Mouse (Mus musculus): Measurements from ENCODE around the gene Cenph.
A peak's percentile ranks its signal among the peaks of the same experiment; 100 is the strongest.
"Not testable (repeated sequence)": the region's sequence is repeated elsewhere in the genome, so short reads cannot be mapped to it uniquely, and the experiment has no call there.

Cenph gene

GRCm38 (mm10) chr13:100748638-100749037 is 27.1 kb downstream of the Cenph start:
- DNase-seq (ENCODE audit: low spot score in 2 of 2) = no peak

- DNase-seq (ENCODE audit: low spot score in 2 of 2) = no peak
Measured at GRCm38 (mm10) chr13:100746090-100746489, 29.6 kb downstream of the Cenph start.

GRCm38 (mm10) chr13:100744036-100744744 is 31.5 kb downstream of the Cenph start, which contains the start of gene Mrps36:
Gene Mrps36, minus strand, starts transcription at chr13:100744659.
- DNase-seq (ENCODE audit: low spot score in 2 of 2) = peak; percentile 89 to 92

- DNase-seq (ENCODE audit: low spot score in 2 of 2) = no peak
Measured at GRCm38 (mm10) chr13:100743346-100744035, 32.2 kb downstream of the Cenph start.

GRCm38 (mm10) chr13:100742831-100743230 is 32.9 kb downstream of the Cenph start:
- DNase-seq (ENCODE audit: low spot score in 2 of 2) = no peak

- DNase-seq (ENCODE audit: low spot score in 2 of 2) = no peak
Measured at GRCm38 (mm10) chr13:100732756-100733155, 42.9 kb downstream of the Cenph start.

GRCm38 (mm10) chr13:100731462-100732046 is 44.1 kb downstream of the Cenph start:
- DNase-seq (ENCODE audit: low spot score in 2 of 2) = not testable (repeated sequence)

GRCm38 (mm10) chr13:100730861-100731176 is 44.9 kb downstream of the Cenph start, which contains the start of gene Cdk7:
Gene Cdk7, minus strand, starts transcription at chr13:100730939.
- peak; percentile 92 to 93 for DNase-seq (ENCODE audit: low spot score in 2 of 2)

- peak in 1 of 2 experiments; percentile 19 for DNase-seq (ENCODE audit: low spot score in 2 of 2)
Measured at GRCm38 (mm10) chr13:100730153-100730860, 45.4 kb downstream of the Cenph start.

GRCm38 (mm10) chr13:100728530-100728929 is 47.2 kb downstream of the Cenph start:
- DNase-seq (ENCODE audit: low spot score in 2 of 2) = not testable (repeated sequence)

GRCm38 (mm10) chr13:100728086-100728485 is 47.6 kb downstream of the Cenph start:
- no peak for DNase-seq (ENCODE audit: low spot score in 2 of 2)

GRCm38 (mm10) chr13:100725194-100725593 is 50.5 kb downstream of the Cenph start:
- DNase-seq (ENCODE audit: low spot score in 2 of 2) = no peak

- DNase-seq (ENCODE audit: low spot score in 2 of 2) = peak in 1 of 2 experiments; percentile 39
Measured at GRCm38 (mm10) chr13:100724051-100724754, 51.5 kb downstream of the Cenph start.

- no peak for DNase-seq (ENCODE audit: low spot score in 2 of 2)
Measured at GRCm38 (mm10) chr13:100721656-100722055, 54.0 kb downstream of the Cenph start.

- no peak for DNase-seq (ENCODE audit: low spot score in 2 of 2)
Measured at GRCm38 (mm10) chr13:100715467-100715866, 60.2 kb downstream of the Cenph start.
